Mouse (Mus musculus) c-Kit-positive CD71-positive TER-119-negative erythroid progenitor cells, embryonic 14.5 days (primary cell): Measurements from ENCODE around the gene Tex45.
A peak's percentile ranks its signal among the peaks of the same experiment; 100 is the strongest.

ENCODE experiments used
- DNase-seq: peaks from one replicate; pipeline ENCODE4 v3.0.0-alpha.2; 2013; ENCODE audit warnings: low read depth

The Tex45 gene

GRCm38 (mm10) chr8:3536053-3536841 is 65.6 kb downstream of the Tex45 start:
- DNase-seq: peak; percentile 78
